Mouse (Mus musculus) right cerebral cortex, adult 18-20 months (tissue): Measurements from ENCODE around the gene Nbeal1.
A peak's percentile ranks its signal among the peaks of the same experiment; 100 is the strongest.
"Not testable (repeated sequence)": the region's sequence is repeated elsewhere in the genome, so short reads cannot be mapped to it uniquely, and the experiment has no call there.

Experiments used
- DNase-seq: peaks from one replicate; pipeline ENCODE4 v3.0.0; 2022; ENCODE audit warnings: mixed read lengths

The Nbeal1 gene

DNA sequence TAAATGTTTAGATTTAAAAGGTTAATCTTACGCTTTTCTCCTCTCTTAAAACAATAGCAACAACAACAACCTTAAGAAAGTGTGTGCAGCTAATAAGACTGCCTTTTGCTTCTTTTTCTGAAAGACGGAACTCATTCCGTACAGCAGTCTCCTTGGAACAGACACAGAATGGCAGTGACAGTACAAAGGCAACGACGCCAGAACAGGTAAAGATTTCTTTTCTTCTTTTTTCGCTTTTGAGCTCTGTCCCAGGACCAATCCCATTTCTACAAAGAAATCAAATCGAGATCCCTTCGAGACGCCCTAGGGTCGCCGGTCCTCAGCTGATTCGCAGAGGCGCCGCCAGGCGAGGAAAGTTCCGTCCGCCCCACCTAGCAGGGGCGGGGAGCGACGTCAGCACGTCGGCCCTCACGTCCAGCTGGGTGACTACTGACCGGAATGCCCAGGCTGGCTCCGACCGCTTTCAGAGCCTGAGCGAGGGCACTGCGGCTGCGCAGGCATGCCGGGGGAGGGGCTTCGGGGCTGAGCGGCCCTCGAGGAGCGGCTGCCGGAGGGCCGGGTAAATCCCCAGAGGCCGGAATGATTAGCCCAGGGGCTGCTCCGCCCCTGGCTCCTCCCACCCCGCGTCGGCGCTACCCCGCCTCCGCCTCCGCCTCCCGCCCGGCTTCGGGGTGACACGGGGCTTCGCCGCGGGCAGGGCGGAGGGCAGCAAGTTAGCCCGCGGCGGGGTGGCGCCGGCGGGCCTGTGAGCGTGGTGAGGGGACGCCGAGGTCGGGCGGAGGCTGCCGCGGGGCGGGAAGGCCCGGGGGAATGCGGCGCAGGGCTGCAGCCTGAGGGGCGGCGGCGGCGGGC, at the start of gene Nbeal1:
Gene Nbeal1, plus strand, starts transcription at position 668 of the 852 bp plus-strand sequence.
- peak; percentile 99 for DNase-seq

DNA sequence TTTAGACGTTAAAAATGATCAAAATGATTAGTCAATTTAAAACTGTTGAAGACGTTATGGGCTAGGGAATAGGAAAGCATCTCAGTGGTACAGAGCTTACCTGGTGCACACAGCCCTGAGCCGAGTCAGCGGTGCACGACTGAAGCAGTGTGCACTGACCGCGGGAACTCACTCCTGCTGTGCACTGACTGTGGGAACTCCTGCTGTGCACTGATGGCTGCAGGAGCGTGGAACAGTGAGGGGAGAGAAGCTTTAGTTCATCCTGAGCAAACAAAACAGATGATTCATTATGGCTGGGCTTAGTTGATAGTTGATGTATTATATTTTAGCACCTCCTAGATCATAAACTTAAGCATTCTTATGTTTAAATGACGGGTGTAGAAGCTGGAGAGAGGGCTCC, 43.1 kb upstream of the Nbeal1 start:
- DNase-seq: no peak

DNA sequence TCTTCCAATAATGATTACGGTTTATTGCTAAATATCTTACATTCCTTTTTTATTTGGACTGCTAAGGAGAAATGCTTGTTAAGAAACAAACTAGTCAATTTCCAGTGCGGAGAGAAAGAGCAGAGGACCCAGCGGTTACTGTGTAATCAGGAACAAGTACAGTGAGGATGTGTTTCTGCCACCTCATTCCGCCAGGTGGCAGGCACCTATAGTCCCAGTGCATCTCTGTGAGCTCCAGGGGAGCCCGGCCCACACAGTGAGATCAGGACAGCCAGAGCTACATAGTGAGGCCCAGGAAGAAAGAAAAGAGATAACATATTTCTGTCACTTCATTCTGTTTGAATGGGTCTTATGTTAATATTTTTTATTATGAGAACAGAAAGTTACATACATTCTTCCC, 27.7 kb upstream of the Nbeal1 start:
- no peak for DNase-seq

DNA sequence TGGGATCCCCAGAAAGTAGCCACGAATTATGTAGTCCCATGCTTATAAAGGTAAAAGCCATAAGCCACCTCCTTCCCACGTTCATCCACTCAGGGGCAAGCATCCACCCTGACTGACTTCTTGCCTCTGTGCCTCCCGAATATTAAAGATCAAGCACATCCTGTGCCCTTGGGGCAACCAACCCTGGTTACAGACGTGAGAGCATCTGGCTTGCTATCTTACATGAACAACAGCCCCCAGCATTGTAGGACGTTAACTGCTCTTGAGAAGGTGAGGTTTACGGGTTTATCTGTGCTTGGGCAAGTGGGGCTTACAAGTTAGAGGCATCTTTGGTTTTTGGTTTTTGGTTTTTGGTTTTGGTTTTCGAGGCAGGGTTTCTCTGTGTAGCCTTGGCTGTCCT, 23.7 kb upstream of the Nbeal1 start:
- DNase-seq: no peak

DNA sequence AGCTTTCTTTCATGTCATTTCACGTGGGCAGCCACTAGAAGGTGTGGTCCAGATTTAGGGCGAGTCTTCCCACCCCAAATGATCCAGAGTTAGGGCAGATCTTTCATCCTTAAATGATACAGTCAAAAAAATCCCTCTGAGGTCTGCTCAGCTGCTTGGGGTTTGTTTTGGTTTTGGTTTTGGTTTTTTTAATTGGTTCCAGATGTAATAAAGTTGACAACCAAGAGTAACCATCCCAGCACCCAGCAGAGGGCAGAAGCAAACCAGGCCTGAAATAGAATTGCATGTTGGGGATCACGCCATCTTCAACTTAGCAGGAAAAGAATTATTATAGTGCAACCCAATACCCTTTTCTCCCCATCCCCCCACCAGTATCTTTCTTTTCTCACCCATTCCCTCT, 22.0 kb upstream of the Nbeal1 start:
- peak; percentile 13 for DNase-seq

DNA sequence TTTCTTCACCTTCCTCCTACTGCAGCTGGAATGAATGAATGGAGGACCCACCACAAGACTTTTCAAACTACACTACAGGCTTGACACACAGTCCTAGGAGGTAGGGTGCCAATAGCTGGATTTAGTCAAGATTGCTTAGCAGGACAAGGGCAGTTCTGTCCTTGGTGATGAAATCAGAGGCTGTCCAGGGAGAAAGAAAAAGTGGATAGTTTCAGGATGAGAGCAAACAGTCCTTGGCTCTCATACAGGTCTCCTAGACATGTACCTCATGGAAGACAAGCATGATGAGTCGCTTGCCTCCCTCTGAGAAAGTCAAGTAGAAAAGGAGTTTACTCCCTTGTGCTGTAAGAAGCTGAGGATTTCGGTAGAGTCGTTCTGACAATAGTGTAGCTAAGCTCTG, 16.7 kb upstream of the Nbeal1 start:
- no peak for DNase-seq

DNA sequence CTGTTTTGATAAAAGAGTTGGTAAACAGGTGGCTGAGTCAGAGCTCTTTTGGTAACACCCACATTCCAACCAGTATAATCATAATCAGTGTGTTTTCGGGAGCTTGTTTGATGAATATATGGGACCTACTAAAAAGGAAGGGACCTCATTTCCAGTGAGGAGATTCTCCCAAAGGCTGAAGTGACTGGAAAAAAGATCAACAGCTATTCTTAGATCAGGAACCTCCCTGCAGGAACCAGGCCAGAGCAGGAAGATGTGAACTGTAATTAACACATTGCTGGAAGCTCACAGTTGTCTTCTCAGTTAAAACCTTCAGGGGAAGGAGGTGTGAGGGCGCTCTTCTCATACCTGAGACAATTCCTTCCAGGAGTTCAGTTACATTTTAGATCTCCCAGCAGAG, 10.8 kb upstream of the Nbeal1 start:
- no peak for DNase-seq

DNA sequence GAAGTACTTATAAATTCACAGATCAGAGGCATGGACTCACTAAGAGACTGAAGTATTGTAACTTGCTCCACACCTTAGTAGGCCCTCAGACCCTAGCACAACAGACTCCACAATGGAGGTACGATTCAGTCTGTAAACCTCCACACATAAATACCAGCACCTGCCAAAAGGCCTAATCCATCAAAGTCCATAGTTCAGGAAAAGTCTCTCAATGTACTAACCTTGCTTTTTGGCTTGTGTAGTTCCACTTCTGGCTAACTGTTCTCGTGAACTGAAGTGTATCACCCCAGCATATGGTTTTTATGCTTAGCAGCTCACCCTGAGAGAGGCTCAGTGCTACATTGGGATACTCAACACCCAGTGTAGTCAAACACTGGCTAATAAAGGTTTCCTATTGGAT, 10.1 kb upstream of the Nbeal1 start:
- DNase-seq: no peak

DNA sequence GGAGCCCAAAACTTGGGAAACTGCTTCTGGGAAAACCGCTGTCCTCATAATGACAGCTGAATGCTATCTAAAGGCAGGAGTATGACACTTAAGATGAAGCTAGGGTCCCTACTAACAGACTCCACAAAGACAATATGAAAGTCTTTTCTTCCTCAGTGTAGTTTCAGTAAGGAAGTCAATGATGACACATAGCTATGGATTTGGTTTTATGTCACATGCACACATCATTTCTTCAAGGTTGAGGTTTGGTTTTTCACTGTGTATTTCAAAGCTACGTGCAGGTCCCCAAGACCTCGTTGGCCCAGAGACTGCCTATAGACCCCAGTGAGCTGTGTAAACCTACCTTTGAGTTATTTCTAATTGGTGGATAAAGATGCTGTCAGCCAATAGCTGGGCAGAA, 7.3 kb upstream of the Nbeal1 start:
- DNase-seq: no peak

DNA sequence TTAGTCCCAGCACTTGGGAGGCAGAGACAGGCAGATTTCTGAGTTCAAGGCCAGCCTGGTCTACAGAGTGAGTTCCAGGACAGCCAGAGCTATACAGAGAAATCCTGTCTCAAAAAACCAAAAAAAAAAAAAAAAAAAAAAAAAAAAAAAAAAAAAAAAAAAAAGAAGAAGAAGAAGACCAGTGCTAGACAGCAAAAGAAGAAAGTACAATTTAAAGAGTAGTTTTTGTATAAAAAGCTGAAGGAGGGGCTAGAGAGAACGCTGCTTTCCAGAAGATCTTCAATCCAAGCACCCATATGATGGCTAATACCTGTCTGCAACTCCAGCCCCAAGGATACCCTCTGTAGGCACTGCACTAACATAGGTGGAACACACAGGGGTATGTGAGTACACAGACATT, 2.6 kb upstream of the Nbeal1 start:
- DNase-seq: not testable (repeated sequence)

DNA sequence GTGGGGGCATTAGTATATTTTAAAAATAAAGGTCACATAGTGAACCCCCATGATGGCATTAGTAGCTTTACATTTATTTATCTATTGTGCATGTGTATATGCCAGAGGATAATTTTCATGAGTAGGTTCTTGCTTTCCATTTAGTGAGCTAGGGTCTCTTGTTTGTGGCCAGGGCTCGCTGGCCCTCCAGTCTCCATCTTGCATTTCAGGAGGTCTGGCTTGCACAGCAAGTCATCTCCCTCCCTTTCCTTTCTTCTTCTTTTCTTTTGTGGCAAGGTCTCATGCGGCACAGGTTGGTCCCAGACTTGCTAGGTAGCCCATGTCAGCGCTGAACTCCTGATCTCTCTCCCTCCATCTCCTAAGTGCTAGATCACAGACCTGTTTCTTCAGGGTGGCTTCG, 1.0 kb upstream of the Nbeal1 start:
- DNase-seq: no peak

DNA sequence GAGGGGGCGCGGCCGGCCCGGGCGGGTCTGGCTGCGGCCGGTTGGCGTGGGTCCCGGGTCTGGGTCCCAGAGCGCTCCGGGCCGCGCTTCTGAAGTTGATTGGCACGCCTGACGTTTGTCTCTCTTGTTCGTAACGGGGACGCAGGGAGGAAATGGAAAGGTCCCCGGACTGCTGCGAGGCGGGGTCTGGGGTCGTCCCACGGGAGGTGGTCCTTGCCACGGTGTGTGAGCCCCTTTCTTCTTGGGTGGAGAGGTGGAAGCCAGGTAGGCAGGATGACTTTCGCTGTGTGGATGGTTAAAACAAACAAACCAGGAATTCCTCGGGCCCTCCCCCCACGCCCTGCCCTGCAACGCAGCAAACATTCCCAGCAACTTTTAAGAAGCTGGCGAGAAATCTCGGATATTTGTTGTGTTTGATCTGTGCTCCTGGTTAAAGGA, 404 bp downstream of the Nbeal1 start:
- DNase-seq: no peak

DNA sequence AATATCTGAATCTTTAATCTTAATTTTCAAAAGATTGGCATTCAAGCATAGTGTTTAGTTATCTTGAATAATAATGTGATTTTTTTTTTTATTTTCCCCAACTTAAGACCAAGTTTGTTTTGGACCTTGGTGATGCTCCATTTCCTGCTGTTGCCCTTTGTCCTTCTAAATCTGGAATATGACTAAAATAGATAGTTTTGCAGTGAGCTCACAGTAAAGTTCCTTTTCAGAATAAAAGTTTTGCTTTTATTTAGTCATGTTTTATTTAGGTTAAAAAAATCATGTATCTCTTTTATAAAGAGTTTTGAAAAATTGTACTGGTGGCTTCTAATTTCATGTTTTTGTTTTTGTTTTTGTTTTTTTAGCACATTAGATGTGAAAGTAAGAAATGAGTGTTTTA, 8.1 kb downstream of the Nbeal1 start:
- DNase-seq: no peak

DNA sequence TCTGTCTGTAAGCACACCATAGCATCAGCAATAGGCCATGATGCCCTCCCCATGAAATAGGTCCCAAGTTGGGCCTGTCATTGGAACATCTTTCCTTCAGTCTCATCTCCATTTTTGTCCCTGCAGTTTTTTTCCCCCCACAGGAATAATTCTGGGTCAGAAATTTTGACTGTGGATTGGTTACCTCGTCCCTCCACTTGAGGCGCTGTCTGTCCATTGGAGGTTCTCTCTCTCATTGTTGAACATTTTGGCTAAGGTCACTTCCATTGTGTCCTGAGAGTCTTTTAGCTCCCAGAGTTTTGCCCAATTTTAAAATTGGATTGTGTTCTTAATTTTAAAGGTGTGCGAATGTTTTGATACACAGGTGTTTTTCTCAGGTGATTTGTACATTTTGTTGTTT, 16.4 kb downstream of the Nbeal1 start:
- no peak for DNase-seq

DNA sequence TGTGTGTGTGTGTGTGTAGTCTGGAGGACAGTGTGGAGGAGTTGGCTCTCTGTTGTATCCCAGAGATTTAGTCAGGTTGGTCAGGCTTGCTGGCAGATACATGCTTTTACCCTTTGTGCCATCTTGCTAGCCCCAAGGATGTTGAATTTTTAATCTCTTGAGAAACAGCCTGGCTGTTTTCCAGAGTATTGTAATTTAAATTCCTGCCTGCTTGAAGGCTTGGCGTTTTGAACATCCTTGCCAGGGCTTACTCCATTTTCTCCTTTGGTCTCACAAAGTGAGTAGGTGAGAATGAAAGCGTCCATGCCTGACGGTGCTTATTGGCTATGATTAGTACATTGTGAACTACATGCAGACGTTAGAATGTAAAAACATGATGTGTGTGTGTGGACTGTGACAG, 18.6 kb downstream of the Nbeal1 start:
- no peak for DNase-seq

DNA sequence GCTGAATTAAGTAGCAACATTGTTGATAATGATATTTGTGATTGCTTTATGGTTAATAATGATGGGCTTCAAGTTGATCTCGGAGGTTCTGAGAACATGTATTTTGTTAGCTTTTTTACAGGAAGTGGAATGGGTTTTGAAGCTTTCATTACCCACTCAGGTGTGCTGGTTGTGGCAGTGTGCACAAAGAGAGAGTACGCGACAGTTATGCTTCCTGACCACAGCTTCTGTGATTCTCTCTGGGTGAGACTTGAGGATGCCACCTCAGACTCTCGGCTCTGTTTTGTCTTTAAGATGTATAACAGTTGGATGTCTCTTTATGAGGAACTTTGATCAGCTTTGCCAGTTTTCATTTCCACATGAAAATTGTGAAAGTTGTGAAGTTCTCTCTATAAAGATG, 55.9 kb downstream of the Nbeal1 start:
- DNase-seq: no peak

DNA sequence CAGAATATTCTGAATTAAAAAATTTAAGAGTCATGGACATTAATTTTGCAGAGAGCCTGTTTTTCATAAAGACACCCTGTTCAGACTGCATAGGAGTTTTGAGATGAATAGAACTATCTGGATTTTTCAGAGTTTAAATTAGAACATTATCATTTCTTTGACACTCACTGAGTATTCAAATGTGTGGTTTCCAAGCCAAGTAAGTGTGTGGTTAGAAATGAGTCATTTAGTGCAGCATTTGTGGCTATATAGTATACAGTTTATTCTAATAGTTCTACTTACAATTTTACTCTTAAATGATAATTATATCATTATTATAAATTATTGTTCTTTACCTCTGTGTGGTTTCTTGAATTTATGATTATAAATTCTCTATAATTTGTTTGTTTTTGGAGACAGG, 60.0 kb downstream of the Nbeal1 start:
- DNase-seq: no peak

DNA sequence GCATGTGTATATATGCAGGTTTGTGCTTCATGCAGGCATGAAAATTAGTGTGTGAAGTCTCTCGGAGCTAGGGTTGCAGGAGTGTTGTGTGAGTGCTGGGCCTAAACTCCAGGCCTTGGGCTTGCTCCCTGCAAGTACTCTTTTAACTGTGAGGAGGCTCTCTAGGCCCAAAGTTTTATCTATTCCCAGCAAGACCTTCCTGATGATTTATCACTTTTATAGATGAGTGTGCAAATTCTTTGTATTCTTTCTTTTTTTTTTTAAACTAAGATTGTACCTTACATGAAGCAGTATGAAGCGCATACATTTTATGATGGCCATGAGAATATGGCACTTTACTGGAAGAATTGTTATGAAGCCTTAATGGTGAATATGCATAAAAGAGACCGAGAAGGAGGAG, 87.7 kb downstream of the Nbeal1 start:
- DNase-seq: no peak

DNA sequence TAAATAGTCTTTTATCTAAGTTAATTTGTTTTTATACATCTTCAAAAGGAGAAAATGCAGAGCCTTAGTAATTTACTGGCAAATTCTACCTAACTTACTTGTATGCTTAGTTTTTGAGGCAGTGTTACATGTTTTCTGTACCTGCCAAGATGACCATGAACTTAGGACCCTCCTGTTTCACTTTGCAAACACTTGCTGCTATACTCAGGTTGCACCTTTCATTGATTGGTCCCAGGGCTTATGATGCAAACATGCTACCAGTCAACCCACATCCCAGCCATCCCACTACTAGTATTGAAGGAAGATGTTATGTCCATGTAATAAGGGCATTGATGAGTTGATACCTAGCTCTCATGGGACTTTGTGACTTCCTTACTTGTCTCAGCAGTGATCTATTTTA, 88.9 kb downstream of the Nbeal1 start:
- no peak for DNase-seq

DNA sequence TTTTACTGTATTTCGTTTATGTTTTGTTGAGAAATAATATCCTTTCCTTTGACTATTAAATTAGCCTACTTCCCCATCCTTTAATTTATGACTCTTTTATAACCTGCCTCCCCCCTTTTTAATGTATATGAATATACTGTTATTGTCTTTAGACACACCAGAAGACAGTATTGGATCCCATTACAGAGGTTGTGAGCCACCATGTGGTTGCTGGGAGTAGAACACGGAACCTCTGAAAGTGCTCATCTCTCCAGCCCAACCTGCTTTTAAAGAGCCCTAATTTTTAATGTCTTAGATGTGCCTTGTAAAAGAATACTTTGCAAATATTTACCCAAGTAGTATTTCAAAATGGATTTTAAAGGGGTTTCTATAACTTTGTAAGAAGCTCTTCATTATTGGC, 92.1 kb downstream of the Nbeal1 start:
- DNase-seq: peak; percentile 3

DNA sequence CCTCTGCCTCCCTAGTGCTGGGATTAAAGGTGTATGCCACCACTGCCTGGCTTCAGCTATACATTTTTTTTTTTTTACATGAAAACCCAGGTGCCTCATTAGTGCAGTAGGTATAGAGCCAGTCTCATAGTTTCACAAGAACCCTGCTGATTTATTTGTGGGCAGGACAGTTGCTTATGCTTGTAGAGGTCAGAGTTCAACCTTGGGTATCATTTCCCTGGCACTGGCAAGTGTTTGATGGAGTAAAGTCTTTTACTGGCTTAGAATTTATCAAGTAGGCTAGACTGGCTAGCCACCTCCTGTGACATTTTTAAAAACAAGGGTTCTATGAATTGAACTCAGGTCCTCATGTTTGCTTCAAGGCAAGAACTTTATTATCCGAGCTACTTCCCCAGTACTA, 113.5 kb downstream of the Nbeal1 start:
- DNase-seq: no peak

DNA sequence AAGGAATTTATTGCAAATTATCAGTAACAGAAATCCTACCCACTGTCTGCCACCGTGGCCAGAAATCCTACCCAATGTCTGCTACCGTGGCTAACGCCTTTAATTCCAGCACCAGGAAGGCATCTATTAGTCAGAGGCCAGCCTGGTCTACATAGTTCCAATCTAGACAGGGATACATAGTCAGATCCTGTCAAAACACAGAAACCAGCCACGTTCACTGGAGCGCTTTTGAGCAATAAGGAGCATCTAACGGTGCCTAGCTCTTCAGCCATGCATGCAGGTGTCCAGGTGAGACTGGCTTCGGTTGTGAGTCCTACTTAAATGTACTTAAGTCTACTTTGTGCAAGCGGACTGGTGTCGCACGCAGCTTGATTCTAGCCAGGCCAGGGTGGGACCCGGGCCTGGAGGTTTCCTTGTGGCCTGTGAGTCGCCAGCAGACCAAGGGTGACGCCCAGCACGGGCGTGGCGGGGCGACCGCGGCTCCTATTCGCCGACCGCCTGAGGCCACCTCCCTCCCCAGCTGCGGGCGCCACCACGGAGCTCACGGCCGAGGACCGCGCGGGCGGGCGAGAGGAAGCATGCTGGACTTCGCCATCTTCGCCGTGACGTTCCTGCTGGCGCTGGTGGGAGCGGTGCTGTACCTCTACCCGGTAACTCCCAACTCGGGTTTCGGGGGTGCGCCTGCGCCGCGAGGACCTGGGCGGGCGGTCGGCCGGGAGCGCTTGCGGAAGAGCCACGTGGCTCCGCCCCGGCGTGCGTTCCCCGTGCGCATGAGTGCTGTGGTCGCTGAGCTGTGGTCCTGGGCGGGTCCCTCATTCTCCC, 162.6 kb downstream of the Nbeal1 start, which contains the start of gene Cyp20a1:
Gene Cyp20a1, plus strand, starts transcription at position 516 of the 822 bp plus-strand sequence.
- peak; percentile 95 for DNase-seq

DNA sequence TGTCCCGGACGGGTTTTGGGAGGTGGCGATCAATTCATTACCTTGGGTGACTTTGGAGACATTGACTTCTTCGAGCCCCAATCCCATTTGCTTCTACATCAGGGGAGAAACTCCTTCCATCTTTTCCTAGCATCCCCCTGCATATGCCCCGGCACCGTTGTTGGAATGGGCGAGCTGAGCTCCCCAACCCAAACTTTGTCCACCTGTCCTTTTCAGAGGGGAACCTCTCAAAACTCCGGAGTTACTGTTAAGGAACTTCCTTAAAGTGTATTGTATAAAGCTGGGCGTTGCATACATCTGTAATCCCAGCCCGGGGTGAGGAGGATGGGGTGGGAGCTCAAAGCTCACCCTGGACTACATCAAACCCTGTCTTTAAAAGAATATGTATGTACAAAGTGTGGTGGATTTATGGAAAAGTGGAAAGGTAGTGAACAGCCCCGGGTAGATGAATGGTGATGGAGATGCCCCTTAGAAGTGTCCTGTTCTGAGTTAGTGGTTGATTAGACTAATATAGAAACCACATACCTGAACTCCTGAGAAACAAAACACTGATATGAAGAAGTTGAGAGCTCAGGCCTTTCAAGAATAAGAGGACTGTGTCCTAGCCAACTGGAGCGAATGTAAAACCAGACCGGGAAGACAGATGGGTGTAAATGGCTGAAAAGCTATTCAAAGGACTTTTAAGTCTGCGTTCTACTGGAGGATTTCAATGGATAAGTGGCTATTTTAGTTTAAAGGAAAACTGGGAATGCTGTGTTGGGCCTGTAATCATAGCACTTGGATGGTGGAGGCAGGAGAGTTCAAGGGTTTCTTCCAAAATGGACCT, 163.4 kb downstream of the Nbeal1 start:
- DNase-seq: no peak
